Mouse (Mus musculus) frontal cortex, adult 2 months (tissue): ENCODE measurements at regions not wholly inside any gene's neighbourhood (a gene's known extent, or its start where the extent isn't known, plus 50 kb on each side); places are given as distances from the start of the nearest gene placed in this dataset.
"Not testable (repeated sequence)": the region's sequence is repeated elsewhere in the genome, so short reads cannot be mapped to it uniquely, and the experiment has no call there.

Experiments
- DNase-seq, 2 experiments: peaks; one replicate each; pipeline ENCODE4 v3.0.0; 2022; ENCODE audit warnings: low spot score in 1 of 2; ENCODE audit errors: extremely low spot score in 1 of 2

DNA sequence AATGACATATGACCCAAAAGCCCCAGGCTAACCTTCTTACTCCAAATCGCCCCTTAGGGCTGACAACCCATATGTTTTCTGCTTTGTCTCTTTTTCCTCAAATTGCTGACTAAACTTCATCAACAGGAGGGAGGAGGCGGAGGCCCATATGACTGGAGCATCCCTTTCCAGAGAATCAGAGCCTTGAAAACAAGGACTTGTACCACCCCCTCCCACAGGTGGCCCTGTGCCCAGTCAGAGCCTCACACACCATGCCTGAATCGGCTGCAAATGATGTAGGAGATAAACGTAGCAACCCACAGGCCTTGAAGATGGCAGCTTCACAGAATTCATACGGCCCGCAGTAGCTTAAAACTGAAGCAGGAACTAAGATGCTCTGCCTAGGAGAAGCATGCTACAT lies 101.7 kb upstream of the Ipo5 start:
- peak; percentile 69 to 82 for DNase-seq

- DNase-seq: no peak
Observed at GRCm38 (mm10) chr14:120813938-120814337, 97.1 kb upstream of the Ipo5 start.

DNA sequence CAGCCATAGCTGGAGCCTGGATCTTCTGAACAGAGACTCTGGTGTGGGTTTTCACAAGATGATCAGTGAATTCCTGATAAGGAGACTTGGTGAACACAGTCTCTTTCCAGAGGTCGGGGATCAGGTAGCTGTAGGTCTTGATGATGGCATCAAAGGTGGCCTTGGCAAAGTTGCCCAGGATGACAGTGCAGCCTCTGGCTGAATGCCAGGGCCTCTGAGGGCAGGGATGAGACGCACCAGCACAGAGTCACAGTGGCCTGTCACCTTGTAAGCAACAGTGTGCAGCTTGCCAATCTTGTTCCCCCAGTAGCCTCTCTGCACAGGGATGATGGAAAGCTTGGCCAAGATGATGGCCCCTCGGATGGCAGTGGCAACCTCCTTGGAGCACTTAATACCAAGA lies 95.9 kb upstream of the Ipo5 start:
- DNase-seq: not testable (repeated sequence)

- no peak for DNase-seq
Observed at GRCm38 (mm10) chr14:120816529-120816928, 94.5 kb upstream of the Ipo5 start.

GRCm38 (mm10) chr14:120826187-120826586 lies 84.8 kb upstream of the Ipo5 start:
- no peak for DNase-seq

DNA sequence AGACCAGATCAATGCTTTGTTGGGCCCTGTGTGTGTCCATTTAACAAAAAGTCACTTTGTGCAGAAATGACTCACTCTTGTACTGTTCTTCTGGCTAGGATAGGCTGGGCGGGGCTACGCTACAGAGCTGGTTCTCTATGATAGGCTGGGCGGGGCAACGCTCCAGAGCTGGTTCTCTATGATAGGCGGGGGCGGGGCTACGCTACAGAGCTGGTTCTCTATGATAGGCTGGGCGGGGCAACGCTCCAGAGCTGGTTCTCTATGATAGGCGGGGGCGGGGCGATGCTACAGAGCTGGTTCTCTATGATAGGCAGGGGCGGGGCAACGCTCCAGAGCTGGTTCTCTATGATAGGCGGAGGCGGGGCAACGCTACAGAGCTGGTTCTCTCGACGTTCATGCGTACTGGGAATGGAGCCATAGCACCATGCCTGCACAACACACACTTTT lies 80.6 kb upstream of the Ipo5 start:
- peak in 1 of 2 experiments; percentile 50 for DNase-seq

DNA sequence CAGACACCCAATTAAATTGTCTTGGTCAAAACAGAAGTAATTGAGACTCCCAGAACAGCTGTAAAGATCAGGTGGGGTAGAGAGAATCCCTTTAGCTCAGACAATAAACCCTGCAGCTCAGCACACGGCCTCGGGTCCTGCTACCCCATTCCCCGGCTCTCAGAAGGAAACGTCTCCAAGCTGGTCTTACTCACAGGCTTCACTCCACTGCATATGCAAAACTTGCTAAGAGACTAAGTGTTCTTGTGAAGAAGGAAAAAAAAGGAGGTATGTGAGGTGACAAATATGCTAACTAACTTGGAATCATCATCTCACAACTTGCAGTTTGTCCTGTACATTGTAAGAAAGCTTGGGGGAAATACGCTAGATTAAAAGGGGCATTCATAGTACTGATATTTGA lies 79.6 kb upstream of the Ipo5 start:
- no peak for DNase-seq

DNA sequence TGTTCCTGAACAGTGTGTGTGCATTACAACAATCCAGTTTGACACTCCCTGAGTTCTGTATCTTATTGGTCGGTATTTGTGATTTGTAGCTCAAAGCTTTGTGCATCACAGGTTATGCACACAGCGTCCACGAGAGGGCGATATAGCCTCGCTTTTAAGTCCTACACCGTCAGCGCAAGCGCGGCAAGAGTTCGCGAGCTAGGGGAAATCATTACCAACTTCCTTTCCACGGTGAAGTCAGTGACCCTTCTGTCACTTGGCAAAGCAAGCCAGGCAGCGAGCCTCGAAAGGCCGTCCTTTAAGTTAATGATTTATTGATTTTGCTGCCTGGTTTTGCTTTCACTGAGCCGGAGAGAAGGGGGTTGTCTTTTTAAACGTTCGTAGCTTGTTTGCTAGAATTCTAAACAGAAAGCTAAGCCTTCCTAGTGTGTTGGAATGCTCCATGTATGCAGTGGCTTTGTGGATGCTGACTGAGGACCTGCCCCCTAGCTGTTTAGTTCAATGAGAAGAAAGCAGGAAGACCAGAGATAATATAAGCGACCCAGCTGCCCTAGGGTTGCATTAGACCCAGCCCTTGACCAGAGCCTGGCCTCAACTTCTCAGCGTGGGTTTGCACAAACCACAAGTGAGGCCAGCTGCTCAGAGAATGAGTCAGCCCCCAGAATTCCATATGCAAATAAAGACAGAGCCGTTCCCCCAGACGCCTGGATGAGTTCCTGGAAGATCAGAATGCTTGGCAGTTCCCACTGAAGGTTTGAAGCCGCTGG lies 79.0 kb upstream of the Ipo5 start:
- DNase-seq: peak; percentile 87 to 97

DNA sequence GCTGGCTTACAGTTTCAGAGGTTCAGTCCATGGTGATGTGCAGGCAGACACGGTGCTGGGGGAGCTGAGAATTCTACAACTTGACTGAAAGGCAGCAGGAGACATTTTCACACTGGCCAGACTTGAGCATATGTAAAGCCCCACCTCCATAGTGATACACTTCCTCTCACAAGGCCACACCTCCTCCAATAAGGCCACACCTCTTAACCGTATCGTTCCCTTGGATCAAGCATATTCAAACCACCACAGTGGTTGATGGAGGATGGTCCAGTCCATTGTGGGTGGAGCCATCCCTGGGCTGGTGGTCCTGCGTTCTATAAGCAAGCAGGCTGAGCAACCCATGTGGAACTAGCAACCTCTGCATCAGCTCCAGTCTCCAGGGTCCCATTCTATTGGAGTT lies 76.2 kb upstream of the Ipo5 start:
- DNase-seq: no peak

DNA sequence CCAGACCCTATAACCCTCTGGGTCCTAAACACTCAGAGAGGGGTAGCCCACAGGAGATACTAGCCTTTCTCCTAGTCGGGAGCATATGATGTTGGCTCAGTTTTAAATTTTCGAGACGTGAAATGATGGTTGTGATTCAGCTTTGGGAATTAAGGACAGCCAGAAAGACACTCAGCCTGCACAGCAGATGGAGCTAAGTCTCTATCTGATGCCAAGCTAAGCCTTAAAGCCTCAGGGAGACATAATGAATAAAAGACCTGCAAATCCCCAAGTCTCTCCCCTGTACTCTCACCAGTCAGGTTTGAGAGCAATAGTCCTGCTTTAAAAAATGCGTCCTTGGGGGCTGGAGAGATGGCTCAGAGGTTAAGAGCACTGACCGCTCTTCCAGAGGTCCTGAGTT lies 75.3 kb upstream of the Ipo5 start:
- DNase-seq: peak in 1 of 2 experiments; percentile 64

GRCm38 (mm10) chr14:120836535-120837316 lies 74.3 kb upstream of the Ipo5 start:
- no peak for DNase-seq

DNA sequence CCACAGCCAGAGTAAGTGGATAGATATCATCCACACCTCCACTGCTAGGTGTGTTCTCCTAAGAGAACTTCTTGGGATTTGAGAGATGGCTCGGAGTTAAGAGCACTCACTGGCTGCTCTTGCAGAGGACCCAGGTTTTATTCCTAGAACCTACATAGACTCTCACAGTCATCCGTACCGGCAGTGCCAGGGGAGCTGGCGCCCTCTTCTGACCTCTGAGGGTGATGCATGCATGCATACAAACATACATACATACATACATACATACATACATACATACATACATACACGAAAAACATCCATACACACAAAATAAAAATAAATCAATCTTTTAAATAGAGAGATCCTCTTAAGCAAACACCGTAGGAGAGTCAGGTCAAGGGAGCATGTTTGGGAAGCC lies 70.1 kb upstream of the Ipo5 start:
- no peak for DNase-seq

GRCm38 (mm10) chr14:120841311-120841710 lies 69.7 kb upstream of the Ipo5 start:
- DNase-seq: no peak

DNA sequence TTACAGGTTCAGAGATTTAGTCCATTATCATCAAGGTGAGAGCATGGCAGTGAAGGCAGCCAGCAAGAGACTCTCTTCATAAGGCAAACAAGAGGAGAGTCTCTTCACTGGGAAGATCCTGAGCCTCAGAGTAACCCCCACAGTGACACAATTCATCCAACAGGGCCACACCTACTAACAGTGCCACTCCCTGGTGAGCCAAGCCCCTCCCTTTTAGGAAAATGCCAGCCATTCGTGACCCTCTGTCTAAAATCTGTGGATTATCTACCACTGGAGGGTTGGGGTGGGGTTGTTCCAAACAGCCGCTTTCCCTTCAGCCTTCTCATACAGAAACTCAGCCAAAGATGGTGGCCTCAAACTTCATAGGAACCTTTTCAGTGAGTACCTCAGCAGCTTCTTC lies 65.9 kb upstream of the Ipo5 start:
- no peak for DNase-seq

GRCm38 (mm10) chr14:120846073-120846850 lies 64.8 kb upstream of the Ipo5 start:
- no peak for DNase-seq

- peak in 1 of 2 experiments; percentile 57 for DNase-seq
Observed at GRCm38 (mm10) chr14:120847006-120847405, 64.0 kb upstream of the Ipo5 start.

DNA sequence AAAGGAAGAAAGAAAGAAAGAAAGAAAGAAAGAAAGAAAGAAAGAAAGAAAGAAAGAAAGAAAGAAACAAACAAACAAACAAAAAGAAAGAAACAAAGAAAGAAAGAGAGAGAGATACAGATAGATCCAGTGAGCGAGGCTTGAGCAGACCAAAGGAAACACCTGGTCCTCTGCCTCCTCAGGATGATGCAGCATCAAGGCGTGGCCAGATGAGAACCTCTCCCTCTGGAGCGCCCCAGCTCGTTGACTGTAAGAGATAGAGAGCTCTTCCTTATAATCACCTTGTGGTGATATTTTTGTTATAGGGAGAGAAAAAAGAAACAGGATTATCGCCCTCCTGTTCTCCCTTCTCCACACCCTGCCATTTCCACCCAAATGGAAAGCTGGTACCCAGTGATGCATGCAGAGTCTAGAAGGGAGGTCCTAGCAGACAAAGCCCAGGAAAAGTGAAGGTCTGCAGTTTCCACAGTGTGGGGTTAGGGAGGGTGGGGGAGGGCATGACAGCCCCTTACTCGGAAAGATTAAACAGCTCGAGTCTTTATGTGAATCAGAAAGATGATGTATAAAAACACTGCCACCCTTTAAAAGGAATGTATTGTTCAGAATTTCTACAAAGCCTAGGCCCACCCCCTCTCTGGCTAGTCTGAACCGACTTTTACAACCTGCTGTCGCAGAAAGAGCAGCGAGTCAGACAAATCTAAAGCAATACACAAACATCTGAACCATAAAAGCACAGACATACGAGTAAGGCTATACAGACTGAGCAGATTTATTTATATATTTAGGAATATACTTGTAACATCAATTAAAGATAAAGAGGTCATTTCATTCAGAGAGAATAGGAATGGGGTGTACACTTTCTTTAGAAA lies 62.7 kb upstream of the Ipo5 start:
- DNase-seq: no peak

DNA sequence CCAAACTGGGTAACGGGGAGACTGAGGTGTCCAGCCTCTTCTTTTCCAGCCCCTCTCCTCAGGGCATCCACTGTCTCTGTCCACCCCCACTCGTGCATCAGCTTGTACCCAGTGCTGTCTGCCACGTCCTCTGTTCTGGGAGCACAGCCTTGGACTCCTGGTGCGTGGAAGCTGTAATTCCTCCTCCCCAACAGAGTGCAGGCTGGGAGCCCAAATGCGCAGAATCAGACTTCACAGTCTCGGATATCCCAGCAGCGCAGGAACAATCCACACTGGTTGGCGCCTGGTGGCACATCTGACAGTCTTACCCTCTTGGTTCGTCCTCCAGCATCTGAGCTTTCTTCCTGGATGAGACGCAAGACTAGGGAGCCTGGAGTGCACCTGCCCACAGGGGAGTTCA lies 61.9 kb upstream of the Ipo5 start:
- DNase-seq: no peak

- no peak for DNase-seq
Observed at GRCm38 (mm10) chr14:120853643-120854042, 57.4 kb upstream of the Ipo5 start.

- DNase-seq: no peak
Observed at GRCm38 (mm10) chr14:120854559-120854958, 56.5 kb upstream of the Ipo5 start.
